Mouse (Mus musculus) inflammation-experienced regulatory T-cells, adult 6 months (primary cell): ENCODE measurements around the gene Wwtr1. TPM values are rescaled to one million over a fixed set of nuclear protein-coding genes. Genes with fewer than 3 reads are reported as not detected.

Source experiments
- ATAC-seq: one replicate; pipeline ENCODE4 v1.8.0; 2017
- polyA plus RNA-seq, 3 experiments: library from polyadenylated mRNA; unstranded; fragments of 100-300 nt; shearing (Covaris generic); gene quantifications; one replicate each; pipeline ENCODE4 v1.2.1; 2017

The Wwtr1 gene
- polyA plus RNA-seq, 3 experiments from 2014 or later: 0.13 to 0.19 TPM; not detected in 1

DNA sequence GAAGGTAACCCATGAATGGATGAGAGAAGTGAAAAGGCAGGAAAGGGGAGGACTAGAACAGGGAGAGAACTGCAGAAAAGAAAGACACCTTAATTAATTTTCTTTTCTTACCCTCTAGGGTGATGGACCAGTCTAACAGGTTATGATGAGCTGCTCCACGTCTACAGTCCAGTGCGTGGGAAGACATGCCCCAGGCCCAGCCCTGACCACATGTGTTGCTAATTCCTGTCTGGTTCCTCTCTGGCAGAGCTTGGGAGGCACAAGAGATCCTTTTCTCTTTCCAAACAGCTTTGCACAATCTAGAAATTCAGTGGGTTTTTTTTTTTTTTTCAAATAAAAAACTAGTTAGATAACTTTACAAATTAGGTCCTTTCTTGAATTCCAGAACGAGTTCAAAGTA is 134.8 kb downstream of the Wwtr1 start:
- no peak for ATAC-seq

DNA sequence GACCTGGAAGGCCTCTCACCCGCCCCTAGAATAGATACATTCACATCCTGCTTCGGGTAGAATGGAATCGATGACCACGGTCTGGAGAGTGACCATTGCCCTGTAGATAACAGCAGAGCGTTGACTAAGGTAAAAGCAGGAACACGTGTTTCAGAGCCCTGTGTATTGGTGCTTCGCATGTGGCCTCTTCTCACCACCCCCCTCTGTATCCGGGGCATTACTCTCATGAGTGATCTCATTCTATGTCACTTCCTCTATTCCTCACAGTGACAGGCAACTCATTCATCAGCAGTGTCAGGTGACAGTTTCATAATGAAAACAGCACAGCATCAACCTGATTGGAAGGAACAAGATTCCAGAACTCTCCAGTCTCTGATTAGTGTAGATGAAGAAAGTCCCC is 140.3 kb downstream of the Wwtr1 start:
- no peak for ATAC-seq

DNA sequence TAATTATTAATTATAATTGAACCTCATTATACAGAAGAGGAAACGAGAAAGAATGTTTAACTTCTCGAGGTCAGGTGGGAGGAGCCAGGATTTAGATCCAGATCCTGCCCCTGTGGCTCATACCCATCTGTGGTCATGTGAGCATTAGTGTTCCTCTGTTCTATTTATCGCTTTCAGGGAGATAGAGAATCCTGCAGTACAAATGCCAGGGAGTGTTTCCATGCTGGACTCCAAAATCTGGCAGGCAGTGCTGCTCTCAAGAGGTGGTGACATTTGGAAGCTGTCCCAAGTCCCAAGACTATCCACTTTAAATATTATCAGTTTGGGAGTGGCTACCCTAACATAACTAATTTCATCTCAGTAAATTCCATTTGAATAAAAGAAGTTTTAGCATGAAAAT is 144.0 kb downstream of the Wwtr1 start:
- ATAC-seq: no peak

DNA sequence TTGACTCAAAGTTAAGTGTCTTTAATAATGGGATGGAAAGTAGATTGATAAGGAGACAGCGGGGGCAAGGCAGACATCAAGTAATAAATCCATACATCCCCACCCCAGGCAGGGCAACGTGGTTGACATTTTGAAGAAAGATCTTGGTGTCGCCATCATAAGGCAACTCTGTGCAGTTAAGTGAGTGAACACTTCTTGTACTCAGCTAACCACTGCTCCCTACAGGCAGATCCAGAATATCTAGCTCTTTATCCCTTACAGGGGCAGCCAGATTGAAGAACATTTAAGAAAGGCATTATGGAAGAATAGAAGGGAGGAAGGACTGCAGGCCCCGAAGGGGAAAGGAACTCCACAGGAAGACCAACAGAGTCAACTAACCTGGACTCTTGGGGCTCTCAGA is 146.2 kb downstream of the Wwtr1 start:
- no peak for ATAC-seq

DNA sequence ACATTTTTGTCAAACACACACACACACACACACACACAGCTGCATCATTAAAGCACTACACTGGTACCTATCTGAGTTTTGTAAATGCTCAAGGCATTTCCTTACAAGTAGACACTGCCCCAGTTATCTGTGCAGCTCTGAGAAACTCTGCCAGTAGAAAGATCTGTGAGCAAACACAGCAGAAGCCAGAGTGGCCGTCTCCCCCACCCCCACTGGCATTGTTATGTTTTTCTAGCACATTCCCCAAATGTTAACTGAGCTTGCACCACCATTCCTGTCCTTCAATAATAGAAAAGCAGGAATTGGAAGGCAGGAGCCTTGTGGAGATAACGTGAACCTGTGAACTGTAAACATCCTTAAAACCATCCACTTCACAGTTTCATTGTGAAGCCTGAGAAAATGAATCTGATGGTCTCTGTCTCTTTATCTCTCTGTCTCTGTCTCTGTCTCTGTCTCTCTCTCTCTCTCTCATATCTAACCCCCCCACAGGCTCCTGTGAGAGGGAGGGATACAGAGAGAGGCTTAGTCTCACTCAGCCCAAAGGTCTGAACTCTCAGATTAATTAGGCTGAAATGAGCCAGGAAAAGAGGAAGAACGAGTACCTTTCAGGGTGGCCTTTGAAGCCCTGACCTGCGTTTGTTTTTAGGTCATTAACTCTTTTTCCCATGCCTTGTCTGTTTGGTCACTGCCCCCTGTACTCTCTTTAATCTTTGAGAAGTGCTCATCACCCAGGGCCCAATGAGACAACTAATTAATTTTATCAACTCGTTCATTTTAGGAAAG is 146.8 kb downstream of the Wwtr1 start:
- no peak for ATAC-seq

DNA sequence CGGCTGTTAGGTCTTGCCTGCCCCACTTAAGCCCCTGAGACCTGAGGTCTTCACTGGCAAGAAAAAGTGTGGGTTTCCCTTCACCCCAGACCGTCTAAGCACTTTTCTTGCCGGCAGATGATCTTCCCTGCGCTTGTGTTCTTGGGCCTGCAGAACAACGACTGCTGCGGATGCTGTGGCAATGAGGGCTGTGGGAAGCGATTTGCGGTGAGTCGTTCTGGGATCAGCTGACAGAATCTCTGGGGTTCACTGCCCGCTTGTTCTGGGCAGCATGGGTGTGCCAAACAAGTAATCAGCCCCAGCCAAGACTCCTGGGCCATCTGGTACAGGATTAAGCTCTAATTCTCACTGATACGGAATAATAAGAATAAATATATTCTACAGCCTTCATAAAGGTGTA is 149.4 kb downstream of the Wwtr1 start:
- ATAC-seq: no peak

DNA sequence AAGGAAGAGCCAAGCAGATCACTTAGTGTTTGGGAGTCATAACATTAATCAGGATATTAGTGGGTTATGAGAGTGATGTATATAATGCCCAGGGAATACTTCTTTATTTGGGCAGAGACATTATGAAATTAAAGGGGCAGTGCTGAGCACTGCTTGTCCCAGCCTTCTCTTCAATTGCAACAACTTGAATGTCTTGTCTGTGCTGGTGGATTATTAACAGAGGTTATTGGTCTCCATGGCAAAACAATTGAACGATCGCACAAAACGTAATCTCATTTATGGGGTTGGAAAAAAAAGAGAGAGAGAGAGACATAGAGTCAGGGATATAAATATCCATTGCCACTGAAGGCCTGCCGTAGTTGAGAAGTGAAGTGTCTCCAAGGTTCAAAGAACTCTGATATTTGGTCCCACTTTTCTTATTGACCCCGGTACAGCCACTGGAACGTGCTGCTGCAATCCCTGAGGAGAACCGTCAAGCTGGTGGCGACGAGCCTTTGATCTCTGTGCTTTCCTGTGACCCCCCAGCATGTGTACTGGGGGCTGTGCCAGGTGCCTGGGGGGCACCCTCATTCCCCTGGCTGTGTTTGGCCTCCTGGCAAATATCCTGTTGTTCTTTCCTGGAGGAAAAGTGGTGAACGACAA is 150.5 kb downstream of the Wwtr1 start, which contains the start of gene Tm4sf4:
Tm4sf4 (plus strand) TSS at position 226 of the 642 bp plus-strand sequence.
- no peak for ATAC-seq

DNA sequence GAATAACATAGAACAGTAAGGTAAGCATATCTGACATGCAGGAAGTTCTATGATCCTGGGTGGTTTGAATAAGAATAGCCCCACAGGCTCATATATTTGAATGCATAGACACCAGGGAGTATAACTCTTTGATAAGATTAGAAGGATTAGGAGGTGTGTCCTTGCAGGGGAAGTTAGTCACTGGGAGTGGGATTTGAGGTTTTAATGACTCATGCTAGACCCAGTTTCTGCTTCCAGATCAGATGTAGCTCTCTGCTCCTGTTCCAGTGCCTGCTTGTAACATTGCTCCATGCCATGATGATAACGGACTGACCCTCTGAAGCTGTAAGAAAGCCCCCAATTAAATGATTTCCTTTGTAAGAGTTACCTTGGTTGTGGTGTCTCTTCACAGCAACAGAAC is 155.1 kb downstream of the Wwtr1 start:
- no peak for ATAC-seq

DNA sequence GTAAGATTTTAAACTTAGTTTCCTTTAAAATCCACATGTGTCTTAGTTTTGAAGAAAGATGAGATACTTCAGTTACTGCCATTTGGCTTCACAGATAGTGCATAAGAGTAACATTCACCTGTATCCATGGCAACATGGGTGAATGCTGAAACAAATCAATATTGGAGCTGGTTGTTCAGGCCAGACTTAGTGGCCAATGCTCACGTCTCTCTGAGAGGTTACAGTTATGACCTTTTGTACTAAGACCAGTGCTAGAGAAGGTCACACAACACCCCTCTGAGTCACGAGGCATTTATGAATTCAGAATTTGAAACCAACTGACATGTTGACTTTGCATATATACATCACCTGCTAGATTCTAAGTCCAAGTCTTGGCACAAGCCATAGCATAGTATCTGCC is 155.5 kb downstream of the Wwtr1 start:
- ATAC-seq: no peak

DNA sequence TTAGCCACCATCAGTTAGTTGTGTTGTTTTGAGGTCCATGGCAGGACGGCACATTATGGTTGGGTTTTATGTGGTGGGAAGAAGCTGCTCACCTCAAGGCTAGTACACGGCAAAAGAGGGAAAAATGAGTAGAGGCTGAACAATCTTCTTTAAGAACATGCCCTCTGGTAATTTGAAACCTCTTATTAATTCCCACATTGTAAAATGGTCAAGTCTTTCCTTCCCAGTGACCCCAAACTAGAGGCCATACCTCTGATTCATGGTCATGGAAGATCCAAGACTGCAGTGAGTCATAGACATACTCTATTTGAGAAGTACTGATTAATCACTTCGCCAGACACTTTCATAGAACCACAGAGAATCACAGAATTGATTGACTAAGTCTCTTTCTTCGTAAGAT is 164.2 kb downstream of the Wwtr1 start:
- ATAC-seq: no peak

Other genes starting within 250 kb of the Wwtr1 start
- gene Tm4sf4, start 150.6 kb downstream of the Wwtr1 start, polyA plus RNA-seq: not detected
- gene Commd2, start 75.8 kb upstream of the Wwtr1 start, polyA plus RNA-seq: 10 to 100 TPM; 68.5 to 75.1 (median 69.8) TPM
- gene Ankub1, start 116.9 kb upstream of the Wwtr1 start, polyA plus RNA-seq: under 1 TPM in 1 of 3 experiments, not detected in 2; 0.35 TPM
- 10 to 100 TPM; 53.0 to 85.5 (median 65.8) TPM for gene Rnf13, start 160.2 kb upstream of the Wwtr1 start, polyA plus RNA-seq